In genomic region chr16:34967120-34967800, GRCm38 (mm10) we compare ENCODE assay signal across 8 mouse cellular contexts. TPM values are rescaled to one million over a fixed set of nuclear protein-coding genes. Genes with fewer than 3 reads are reported as not detected.
DNase-seq lines count a peak whose midpoint lies in the region; ATAC-seq and TF ChIP-seq lines count a peak whose summit lies in the region.

No protein-coding gene starts in this region.

- peak; percentile 68 for DNase-seq in ovary, adult 18-20 months (ENCODE audit: low spot score)
- DNase-seq in ovary, postnatal 10 days (ENCODE audit: low spot score), result no peak
- DNase-seq in embryonic facial prominence, embryonic 10.5 days (ENCODE audit: low spot score), result peak; percentile 77
- peak; percentile 99 for DNase-seq in heart, adult 11 months
- DNase-seq in kidney, adult 11 months, result peak; percentile 61
- peak; percentile 79 to 88 for DNase-seq in left cerebral cortex, postnatal 25 days (ENCODE audit: low spot score in 2 of 2)
- peak; percentile 93 for DNase-seq in midbrain, embryonic 11.5 days (ENCODE audit: low spot score, missing footprints)
- peak; percentile 74 for DNase-seq in stomach, postnatal 0 days (ENCODE audit: low spot score)

- peaks cover 4% of the 10 kb centered on the region for H3K27me3 ChIP-seq in embryonic facial prominence, embryonic 10.5 days (replicated peaks; ENCODE audit: low read depth, poor library complexity, severe bottlenecking)
- H3K27me3 ChIP-seq in midbrain, embryonic 11.5 days (ENCODE audit: control insufficient read depth, insufficient read depth, low read length), result no peaks in the 10 kb centered on the region
- H3K27me3 ChIP-seq in stomach, postnatal 0 days (ENCODE audit: control insufficient read depth, insufficient read depth, low read length), result no peaks in the 10 kb centered on the region

- peaks cover 25% of the 10 kb centered on the region for H3K4me1 ChIP-seq in embryonic facial prominence, embryonic 10.5 days
- H3K4me1 ChIP-seq in midbrain, embryonic 11.5 days (ENCODE audit: control insufficient read depth, insufficient read depth, low read length), result no peaks in the 10 kb centered on the region
- H3K4me1 ChIP-seq in stomach, postnatal 0 days (replicated peaks; ENCODE audit: control insufficient read depth, insufficient read depth), result no peaks in the 10 kb centered on the region

- H3K4me2 ChIP-seq in midbrain, embryonic 11.5 days, result no peak overlapping the region
- H3K4me2 ChIP-seq in stomach, postnatal 0 days (replicated peaks; ENCODE audit: low read depth), result no peak overlapping the region

- H3K9me3 ChIP-seq in embryonic facial prominence, embryonic 10.5 days, result no peaks in the 10 kb centered on the region
- no peaks in the 10 kb centered on the region for H3K9me3 ChIP-seq in midbrain, embryonic 11.5 days (ENCODE audit: control insufficient read depth, low read length)
- H3K9me3 ChIP-seq in stomach, postnatal 0 days (ENCODE audit: control insufficient read depth, low read length), result no peaks in the 10 kb centered on the region

- no peak overlapping the region for H3K9ac ChIP-seq in midbrain, embryonic 11.5 days (ENCODE audit: low read length)
- H3K9ac ChIP-seq in stomach, postnatal 0 days (ENCODE audit: low read length), result peak overlapping the region; percentile 32; the same call in 1 of the 2 replicates

- TF ChIP-seq CTCF in stomach, postnatal 0 days (IDR thresholded peaks at IDR 0.05; ENCODE audit: low read depth), result peak; percentile 98

- intact Hi-C loops in left cerebral cortex, postnatal 25 days (cut with DNase I), result loop anchor here (1.0 to 5.0 kb wide), 2 partner anchors 45 to 65 kb away; no protein-coding TSS in a partner anchor

- 57% methylated on average over 10 of the region's 10 CpGs for WGBS in embryonic facial prominence, embryonic 10.5 days
- 58% methylated on average over 10 of the region's 10 CpGs for WGBS in midbrain, embryonic 11.5 days
- 37% methylated on average over 10 of the region's 10 CpGs for WGBS in stomach, postnatal 0 days

- H3K27ac ChIP-seq in embryonic facial prominence, embryonic 10.5 days (replicated peaks), result peak overlapping the region; percentile 19
- H3K27ac ChIP-seq in midbrain, embryonic 11.5 days (ENCODE audit: low read depth, low read length), result no peak overlapping the region
- H3K27ac ChIP-seq in stomach, postnatal 0 days (replicated peaks), result peak overlapping the region; percentile 37

- TF ChIP-seq EP300 in stomach, postnatal 0 days (optimal IDR thresholded peaks at IDR 0.05), result no peak

- no peaks in the 10 kb centered on the region for H3K36me3 ChIP-seq in embryonic facial prominence, embryonic 10.5 days (replicated peaks)
- no peaks in the 10 kb centered on the region for H3K36me3 ChIP-seq in midbrain, embryonic 11.5 days (ENCODE audit: control insufficient read depth, insufficient read depth, low read length)
- H3K36me3 ChIP-seq in stomach, postnatal 0 days (ENCODE audit: control insufficient read depth, insufficient read depth, low read length), result peaks cover 4% of the 10 kb centered on the region; the same call in 1 of the 2 replicates

- peak; percentile 83 for ATAC-seq in midbrain, embryonic 11.5 days (ENCODE audit: low FRiP score)
- peak; percentile 87 for ATAC-seq in stomach, postnatal 0 days (ENCODE audit: low FRiP score, low TSS enrichment)

- no peak overlapping the region for H3K4me3 ChIP-seq in embryonic facial prominence, embryonic 10.5 days
- H3K4me3 ChIP-seq in midbrain, embryonic 11.5 days (ENCODE audit: low read depth, low read length), result no peak overlapping the region
- H3K4me3 ChIP-seq in stomach, postnatal 0 days (ENCODE audit: low read depth, low read length), result no peak overlapping the region

RNA-seq across cellular contexts. Expression of gene Hacd2, which starts 55.0 kb away (rescaled TPM):
- polyA plus RNA-seq in embryonic facial prominence, embryonic 10.5 days (2016; fragmentation: Nextera tagmentation; extraction: Ambion mirVana), result 77.4 and 77.5 TPM in 2 replicates
- 10 to 100 TPM; 35.3 to 36.2 TPM for total RNA-seq in left cerebral cortex, postnatal 25 days (2021)
- polyA plus RNA-seq in midbrain, embryonic 11.5 days (2014; fragmentation: Nextera tagmentation; extraction: Ambion mirVana), result 27.2 and 28.6 TPM in 2 replicates
- 99.6 and 107 TPM in 2 replicates for polyA plus RNA-seq in stomach, postnatal 0 days (2015; fragmentation: Nextera tagmentation; extraction: Ambion mirVana)
